Mouse (Mus musculus) CH12.LX (cell line): ENCODE data around the gene Atp7b. TPM values are rescaled to one million over a fixed set of nuclear protein-coding genes. Genes with fewer than 3 reads are reported as not detected.

Experiments used
- DNase-seq: peaks from one replicate; pipeline ENCODE4 v3.0.0-alpha.2; 2013; ENCODE audit errors: extremely low read depth
- H3K27ac ChIP-seq: 2 replicates; pipeline ENCODE4 v1.5.1; 2012; ENCODE audit warnings: low read depth, mild to moderate bottlenecking, control low read depth, moderate library complexity; ENCODE audit not compliant: insufficient read depth
- H3K27me3 ChIP-seq: replicated peaks from 2 replicates; pipeline ENCODE3; 2012; ENCODE audit warnings: inconsistent platforms
- H3K36me3 ChIP-seq, 2 experiments: replicated peaks in 1 of 2; 2 replicates each; pipeline versions ENCODE3 to v1.6.1; 2012; ENCODE audit warnings: inconsistent platforms in 1 of 2, low read length in 1 of 2, mild to moderate bottlenecking in 1 of 2, mixed read lengths in 1 of 2, moderate library complexity in 1 of 2; ENCODE audit not compliant: control insufficient read depth in 1 of 2, insufficient read depth in 1 of 2
- H3K4me1 ChIP-seq, 2 experiments: 2 replicates each; pipeline ENCODE4 v1.6.1; 2012; ENCODE audit warnings: inconsistent platforms in 1 of 2, moderate library complexity in 1 of 2; ENCODE audit not compliant: insufficient read depth in 2 of 2, control insufficient read depth in 1 of 2
- H3K4me2 ChIP-seq: 2 replicates; pipeline ENCODE4 v1.6.1; 2012; ENCODE audit warnings: low read depth, mild to moderate bottlenecking, control low read depth; ENCODE audit not compliant: poor library complexity, insufficient read depth, severe bottlenecking
- H3K4me3 ChIP-seq, 3 experiments: fragments of 150-350 bp in 1 of 3; sonication (generic) in 1 of 3; replicated peaks in 1 of 3; 2 replicates each; pipeline versions ENCODE3 to v1.5.1; 2011 to 2012; ENCODE audit warnings: low read depth in 2 of 3, low read length in 2 of 3, mild to moderate bottlenecking in 2 of 3, moderate library complexity in 2 of 3, control low read depth in 1 of 3, improper control_type of control experiment in 1 of 3, inconsistent platforms in 1 of 3, mixed read lengths in 1 of 3; ENCODE audit not compliant: poor library complexity in 1 of 3
- H3K79me2 ChIP-seq: replicated peaks from 2 replicates; pipeline ENCODE4 v1.6.1; 2012; ENCODE audit warnings: mild to moderate bottlenecking, moderate library complexity; ENCODE audit not compliant: control insufficient read depth, poor library complexity, insufficient read depth, severe bottlenecking; ENCODE audit errors: extremely low read depth
- H3K9ac ChIP-seq: 2 replicates; pipeline ENCODE4 v1.6.1; 2012; ENCODE audit warnings: low read depth, mild to moderate bottlenecking, control low read depth, moderate library complexity; ENCODE audit not compliant: insufficient read depth
- H3K9me3 ChIP-seq: replicated peaks from 2 replicates; pipeline ENCODE3; 2012; ENCODE audit warnings: low read length, inconsistent platforms, mixed read lengths
- CTCF ChIP-seq, 2 experiments: IDR thresholded peaks in 1 of 2; conservative IDR thresholded peaks in 1 of 2; 2 replicates each; pipeline ENCODE4 v1.5.1; 2011 to 2012; ENCODE audit warnings: low read depth in 2 of 2, low read length in 2 of 2, improper control_type of control experiment in 1 of 2, inconsistent platforms in 1 of 2, mild to moderate bottlenecking in 1 of 2, moderate library complexity in 1 of 2
- E2F4 ChIP-seq: IDR thresholded peaks from 2 replicates; pipeline ENCODE4 v1.6.1; 2011; ENCODE audit warnings: low read depth, low read length, improper control_type of control experiment; ENCODE audit not compliant: insufficient replicate concordance
- ELF1 ChIP-seq: IDR thresholded peaks from 2 replicates; pipeline ENCODE4 v1.6.1; 2014; ENCODE audit warnings: low read depth, mild to moderate bottlenecking, inconsistent platforms, low read length, improper control_type of control experiment
- GABPA ChIP-seq: IDR thresholded peaks from 2 replicates; pipeline ENCODE4 v1.6.1; 2012; ENCODE audit warnings: low read depth, low read length, improper control_type of control experiment, inconsistent platforms; ENCODE audit not compliant: insufficient replicate concordance
- HCFC1 ChIP-seq: IDR thresholded peaks from 2 replicates; pipeline ENCODE4 v1.6.1; 2012; ENCODE audit warnings: low read depth, mild to moderate bottlenecking, inconsistent platforms, low read length, improper control_type of control experiment
- IRF4 ChIP-seq: IDR thresholded peaks from 2 replicates; pipeline ENCODE4 v1.6.1; 2014; ENCODE audit warnings: low read depth, mild to moderate bottlenecking, inconsistent platforms, low read length, improper control_type of control experiment
- MAZ ChIP-seq: IDR thresholded peaks from 2 replicates; pipeline ENCODE4 v1.6.1; 2012; ENCODE audit warnings: low read depth, mild to moderate bottlenecking, inconsistent platforms, low read length, improper control_type of control experiment, moderate library complexity
- MXI1 ChIP-seq: IDR thresholded peaks from 2 replicates; pipeline ENCODE4 v1.6.1; 2011; ENCODE audit warnings: mild to moderate bottlenecking, low read depth, low read length, improper control_type of control experiment
- PAX5 ChIP-seq: IDR thresholded peaks from 2 replicates; pipeline ENCODE4 v1.6.1; 2012; ENCODE audit warnings: low read length, inconsistent platforms, mixed read lengths
- POLR2A ChIP-seq: IDR thresholded peaks from 2 replicates; pipeline ENCODE4 v1.6.1; 2011; ENCODE audit warnings: low read depth, mild to moderate bottlenecking, improper control_type of control experiment, low read length
- POLR2AphosphoS2 ChIP-seq: IDR thresholded peaks from 2 replicates; pipeline ENCODE4 v1.6.1; 2011; ENCODE audit warnings: low read depth, low read length, improper control_type of control experiment
- RAD21 ChIP-seq: IDR thresholded peaks from 2 replicates; pipeline ENCODE4 v1.6.1; 2011; ENCODE audit warnings: low read depth, mild to moderate bottlenecking, low read length, improper control_type of control experiment, moderate library complexity
- RCOR1 ChIP-seq: conservative IDR thresholded peaks from 2 replicates; pipeline ENCODE4 v1.6.1; 2012; ENCODE audit warnings: low read depth, mild to moderate bottlenecking, inconsistent platforms, low read length, improper control_type of control experiment
- SIN3A ChIP-seq: IDR thresholded peaks from 2 replicates; pipeline ENCODE4 v1.6.1; 2012; ENCODE audit warnings: low read length, improper control_type of control experiment, inconsistent platforms
- SMC3 ChIP-seq: IDR thresholded peaks from 2 replicates; pipeline ENCODE4 v1.6.1; 2011; ENCODE audit warnings: low read depth, low read length, improper control_type of control experiment
- USF2 ChIP-seq: conservative IDR thresholded peaks from 2 replicates; pipeline ENCODE4 v1.6.1; 2011; ENCODE audit warnings: low read depth, low read length, improper control_type of control experiment
- dilution Hi-C: fragments of 300-500 bp; cut with MboI; formaldehyde crosslinking; loops from 2 replicates; pipeline ENCODE4 v1.14.3; 2020; ENCODE audit warnings: low sequenced_read_pairs; ENCODE audit not compliant: extremely low pct_unique_long_range_greater_than_20kb, extremely low pct_ligation_motif_present
- in situ Hi-C: fragments of 300-500 bp; cut with MboI; formaldehyde crosslinking; loops from 3 replicates; pipeline ENCODE4 v1.14.3; 2019; ENCODE audit warnings: low sequenced_read_pairs, low pct_ligation_motif_present, low pct_unique_long_range_greater_than_20kb, mixed read lengths
- polyA plus RNA-seq: library from polyadenylated mRNA; unstranded; fragments of >175 nt; gene quantifications from 2 replicates; pipeline ENCODE4 v1.2.1, GENCODE M21; 2012; ENCODE audit warnings: low read depth; ENCODE audit not compliant: insufficient read length
- total RNA-seq, 2 experiments: library from RNA; depleted of rRNA; stranded (reverse); fragments of 300-350 nt in 1 of 2; fragments of >200 nt in 1 of 2; gene quantifications; 2 replicates each; pipeline ENCODE4 v1.2.3; 2012 to 2014

Gene Atp7b
- total and polyA plus RNA-seq, 3 experiments, result 0.51 to 3.1 (median 1.2) TPM

GRCm38 (mm10) chr8:21995181-21995580 is 64.9 kb downstream of the Atp7b start:
- no peak overlapping the region for H3K9ac ChIP-seq
- no peaks in the 10 kb centered on the region for H3K9me3 ChIP-seq
- H3K27me3 ChIP-seq, result peaks cover 13% of the 10 kb centered on the region
- no peak overlapping the region for H3K4me3 ChIP-seq
- dilution Hi-C loops, result no loop called here
- no peak overlapping the region for H3K4me2 ChIP-seq
- in situ Hi-C loops, result no loop called here
- H3K79me2 ChIP-seq, result no peaks in the 10 kb centered on the region
- no peak for DNase-seq
- TF ChIP-seq HCFC1 (no peak), PAX5 (no peak), IRF4 (no peak), POLR2A (no peak), MAZ (no peak), USF2 (no peak), ELF1 (no peak), GABPA (no peak), POLR2AphosphoS2 (no peak), E2F4 (no peak), MXI1 (no peak), SMC3 (no peak), CTCF (conservative IDR thresholded peaks at IDR 0.05 in 1 of 2, IDR thresholded peaks at IDR 0.05 in 1 of 2; ENCODE audit: low read depth in 2 of 2, low read length in 2 of 2) (no peak), RCOR1 (no peak)
- H3K36me3 ChIP-seq, result peaks cover 14 to 27% of the 10 kb centered on the region in 2 experiments
- H3K27ac ChIP-seq, result no peak overlapping the region
- H3K4me1 ChIP-seq, result no peaks in the 10 kb centered on the region

DNA sequence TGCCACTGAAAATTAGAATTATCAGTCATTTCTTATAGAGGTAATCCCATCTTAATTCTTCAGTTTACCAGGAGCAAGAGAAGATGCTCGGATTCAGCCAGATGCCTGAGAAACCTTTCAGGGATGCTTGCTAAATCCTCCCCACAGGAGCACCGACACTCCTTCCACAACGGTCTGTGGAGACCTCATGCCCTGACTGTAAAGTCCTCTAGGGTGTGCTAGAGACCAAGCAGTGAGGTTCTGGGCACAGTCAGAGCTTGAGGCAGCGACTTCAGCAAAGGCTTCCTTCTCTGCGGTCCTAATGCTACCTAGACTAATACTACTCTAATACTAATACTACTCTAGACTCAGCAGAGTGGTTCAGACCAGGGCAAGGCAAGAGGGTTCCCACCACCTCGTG is 67.9 kb downstream of the Atp7b start:
- in situ Hi-C loops, result no loop called here
- H3K4me3 ChIP-seq, result no peak overlapping the region
- dilution Hi-C loops, result no loop called here
- peak; percentile 43 for DNase-seq
- H3K9me3 ChIP-seq, result no peaks in the 10 kb centered on the region
- no peaks in the 10 kb centered on the region for H3K79me2 ChIP-seq
- no peak overlapping the region for H3K4me2 ChIP-seq
- H3K27me3 ChIP-seq, result peaks cover 10% of the 10 kb centered on the region
- H3K4me1 ChIP-seq, result no peaks in the 10 kb centered on the region
- TF ChIP-seq RAD21, result peak; percentile 87
- no peak for TF ChIP-seq SIN3A
- peak; percentile 74 for TF ChIP-seq SMC3
- no peak for TF ChIP-seq MAZ
- TF ChIP-seq CTCF (conservative IDR thresholded peaks at IDR 0.05 in 1 of 2, IDR thresholded peaks at IDR 0.05 in 1 of 2; ENCODE audit: low read depth in 2 of 2, low read length in 2 of 2), result peak; percentile 46 to 83
- H3K36me3 ChIP-seq, result peaks cover 5 to 12% of the 10 kb centered on the region in 2 experiments
- no peak overlapping the region for H3K27ac ChIP-seq
- H3K9ac ChIP-seq, result no peak overlapping the region
